Mouse (Mus musculus) G1E (cell line): Measurements from ENCODE around the gene Zfp184. TPM values are rescaled to one million over a fixed set of nuclear protein-coding genes. Genes with fewer than 3 reads are reported as not detected.

Source experiments
- ATAC-seq: 2 replicates; pipeline ENCODE4 v1.8.0; 2016; ENCODE audit warnings: mild to moderate bottlenecking; ENCODE audit not compliant: insufficient number of reproducible peaks, poor library complexity, low FRiP score, severe bottlenecking; ENCODE audit errors: extremely low read depth
- DNase-seq: peaks from one replicate; pipeline ENCODE4 v3.0.0; 2012; ENCODE audit warnings: low spot score
- H3K27me3 ChIP-seq: 2 replicates; pipeline ENCODE4 v1.6.1; 2012; ENCODE audit warnings: mild to moderate bottlenecking, low read length, inconsistent platforms; ENCODE audit not compliant: insufficient read depth
- H3K36me3 ChIP-seq: replicated peaks from 2 replicates; pipeline ENCODE3; 2012; ENCODE audit warnings: mild to moderate bottlenecking, inconsistent platforms
- H3K4me1 ChIP-seq: 2 replicates; pipeline ENCODE4 v1.6.1; 2012; ENCODE audit warnings: low read depth, low read length, inconsistent platforms, mixed read lengths; ENCODE audit not compliant: insufficient read depth
- H3K4me3 ChIP-seq: 2 replicates; pipeline ENCODE4 v1.5.1; 2012; ENCODE audit warnings: low read depth, mild to moderate bottlenecking, inconsistent platforms, low read length, moderate library complexity, mixed read lengths
- H3K9me3 ChIP-seq: replicated peaks from 2 replicates; pipeline ENCODE4 v1.6.1; 2012; ENCODE audit warnings: inconsistent platforms
- CTCF ChIP-seq: IDR thresholded peaks from 2 replicates; pipeline ENCODE4 v1.5.1; 2012; ENCODE audit warnings: low read depth, low read length, inconsistent platforms, mixed read lengths
- GATA1 ChIP-seq: IDR thresholded peaks from 2 replicates; pipeline ENCODE4 v1.6.1; 2012; ENCODE audit warnings: borderline replicate concordance, low read length, inconsistent platforms, mixed read lengths
- GATA2 ChIP-seq: IDR thresholded peaks from 2 replicates; pipeline ENCODE4 v1.6.1; 2012; ENCODE audit warnings: low read depth, low read length, inconsistent platforms, borderline replicate concordance
- POLR2AphosphoS5 ChIP-seq: IDR thresholded peaks from 2 replicates; pipeline ENCODE4 v1.6.1; 2012; ENCODE audit warnings: low read depth, low read length, inconsistent platforms; ENCODE audit not compliant: insufficient replicate concordance
- TAL1 ChIP-seq: conservative IDR thresholded peaks from 2 replicates; pipeline ENCODE4 v1.6.1; 2012; ENCODE audit warnings: low read depth, low read length, inconsistent platforms, mixed read lengths
- polyA plus RNA-seq: library from polyadenylated mRNA; stranded (reverse); fragments of >175 nt; gene quantifications from 2 replicates; pipeline ENCODE4 v1.2.3, GENCODE M21; 2012
- total RNA-seq, 2 experiments: library from RNA; stranded (forward) in 1 of 2; stranded (reverse) in 1 of 2; fragments of 200-1000 nt in 1 of 2; fragments of >200 nt in 1 of 2; fragmentation: Nextera tagmentation in 1 of 2; gene quantifications; 2 replicates each; pipeline ENCODE4 v1.2.3; 2014 to 2017

The Zfp184 gene
- total and polyA plus RNA-seq, 3 experiments: 0.26 to 20.1 (median 3.6) TPM

GRCm38 (mm10) chr13:21931740-21932139, 13.2 kb upstream of the Zfp184 start:
- TF ChIP-seq GATA2 (no peak), POLR2AphosphoS5 (no peak), GATA1 (no peak), CTCF (no peak), TAL1 (no peak)
- no peak for ATAC-seq
- H3K27me3 ChIP-seq: no peaks in the 10 kb centered on the region
- no peak overlapping the region for H3K4me3 ChIP-seq
- H3K4me1 ChIP-seq: peaks cover 38% of the 10 kb centered on the region
- no peaks in the 10 kb centered on the region for H3K36me3 ChIP-seq
- H3K9me3 ChIP-seq: no peaks in the 10 kb centered on the region
- no peak for DNase-seq

- Histone ChIP-seq H3K36me3 (no peaks in the 10 kb centered on the region), H3K9me3 (no peaks in the 10 kb centered on the region), H3K4me3 (peak overlapping the region; percentile 65; the same call in 1 of the 2 replicates), H3K27me3 (no peaks in the 10 kb centered on the region), H3K4me1 (peaks cover 42% of the 10 kb centered on the region)
- TF ChIP-seq CTCF: no peak
- TF ChIP-seq GATA2: no peak
- TF ChIP-seq GATA1: no peak
- no peak for TF ChIP-seq TAL1
- TF ChIP-seq POLR2AphosphoS5: no peak
- no peak for DNase-seq
- no peak for ATAC-seq
Measured at GRCm38 (mm10) chr13:21933626-21934548, 11.0 kb upstream of the Zfp184 start.

- Histone ChIP-seq H3K27me3 (no peaks in the 10 kb centered on the region), H3K4me1 (peaks cover 40% of the 10 kb centered on the region), H3K36me3 (no peaks in the 10 kb centered on the region), H3K4me3 (peak overlapping the region; percentile 69; the same call in 1 of the 2 replicates), H3K9me3 (no peaks in the 10 kb centered on the region)
- ATAC-seq: no peak
- TF ChIP-seq GATA2 (no peak), GATA1 (no peak), TAL1 (no peak), POLR2AphosphoS5 (no peak), CTCF (no peak)
- no peak for DNase-seq
Measured at GRCm38 (mm10) chr13:21934982-21935791, 9.7 kb upstream of the Zfp184 start.

- peak overlapping the region; percentile 69; the same call in 1 of the 2 replicates for H3K4me3 ChIP-seq
- H3K4me1 ChIP-seq: peaks cover 36% of the 10 kb centered on the region
- DNase-seq: no peak
Measured at GRCm38 (mm10) chr13:21935833-21936232, 9.1 kb upstream of the Zfp184 start.

GRCm38 (mm10) chr13:21936968-21937367, 7.9 kb upstream of the Zfp184 start:
- no peaks in the 10 kb centered on the region for H3K27me3 ChIP-seq
- peak overlapping the region; percentile 69 for H3K4me3 ChIP-seq
- ATAC-seq (peak; percentile 2; the same call in 1 of the 2 replicates), DNase-seq (no peak)
- peaks cover 38% of the 10 kb centered on the region for H3K4me1 ChIP-seq
- TF ChIP-seq POLR2AphosphoS5 (no peak), CTCF (no peak), GATA2 (no peak), GATA1 (no peak), TAL1 (no peak)
- H3K36me3 ChIP-seq: no peaks in the 10 kb centered on the region
- no peaks in the 10 kb centered on the region for H3K9me3 ChIP-seq

More at GRCm38 (mm10) chr13:21935833-21936232, 9.1 kb upstream of the Zfp184 start:
- H3K36me3 ChIP-seq: no peaks in the 10 kb centered on the region
- no peak for ATAC-seq
- H3K9me3 ChIP-seq: no peaks in the 10 kb centered on the region
- H3K27me3 ChIP-seq: no peaks in the 10 kb centered on the region
- TF ChIP-seq TAL1: no peak

GRCm38 (mm10) chr13:21940213-21940612, 4.7 kb upstream of the Zfp184 start:
- ATAC-seq (peak; percentile 64), DNase-seq (no peak)
- Histone ChIP-seq H3K9me3 (no peaks in the 10 kb centered on the region), H3K4me1 (peaks cover 34% of the 10 kb centered on the region), H3K27me3 (no peaks in the 10 kb centered on the region), H3K36me3 (no peaks in the 10 kb centered on the region), H3K4me3 (peak overlapping the region; percentile 65)
- TF ChIP-seq TAL1 (no peak), GATA2 (no peak), CTCF (no peak), POLR2AphosphoS5 (no peak), GATA1 (no peak)
